Mouse (Mus musculus) spleen, adult 12 weeks (tissue): ENCODE data around the gene Sdk1.

ENCODE experiments used
- DNase-seq: peaks from one replicate; pipeline ENCODE4 v3.0.0; 2022; ENCODE audit warnings: low spot score

Gene Sdk1

GRCm38 (mm10) chr5:141344376-141344775 lies 103.1 kb downstream of the Sdk1 start:
- no peak for DNase-seq

GRCm38 (mm10) chr5:141345476-141345875 lies 104.2 kb downstream of the Sdk1 start:
- DNase-seq = no peak

DNA sequence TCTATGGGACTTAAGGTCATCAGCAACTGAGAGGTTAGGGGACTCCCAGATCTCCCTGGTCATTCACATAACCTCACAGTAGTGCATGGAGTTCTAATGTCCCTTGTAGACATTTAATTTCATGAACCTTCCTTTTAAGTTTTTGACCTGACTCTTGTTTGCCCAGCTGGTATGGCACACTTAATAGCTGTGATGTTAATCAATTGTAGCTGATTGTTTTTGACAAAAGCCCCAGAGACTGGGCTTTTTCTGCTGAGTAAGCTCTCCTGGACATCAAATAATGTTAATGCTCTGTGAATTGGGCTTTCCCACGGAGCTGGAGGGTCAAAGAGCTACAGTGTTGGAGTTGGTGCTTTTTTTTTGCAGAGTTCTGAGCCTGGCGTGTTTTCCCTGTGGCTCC lies 121.4 kb downstream of the Sdk1 start:
- DNase-seq = no peak

DNA sequence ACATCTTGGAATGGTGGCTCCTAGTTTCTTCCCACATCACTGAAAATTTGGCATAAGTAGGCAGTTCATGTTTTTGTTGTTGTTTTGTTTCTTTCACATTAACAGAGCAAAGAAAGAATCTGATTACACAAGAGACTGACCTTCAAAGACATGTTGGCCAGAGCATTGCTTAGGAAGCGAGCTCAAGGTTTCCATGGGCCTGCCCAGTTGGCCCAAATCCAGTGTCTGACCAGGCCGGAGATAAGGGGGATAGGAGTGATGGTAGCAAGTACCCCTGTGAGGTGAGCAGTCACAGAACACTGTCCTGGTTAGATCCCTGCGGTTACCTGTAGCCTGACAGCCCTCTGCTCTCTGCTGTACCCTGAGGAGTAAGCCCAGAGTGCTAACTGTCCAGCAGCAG lies 122.7 kb downstream of the Sdk1 start:
- no peak for DNase-seq

- DNase-seq = no peak
Measured at GRCm38 (mm10) chr5:141368567-141368966, 127.3 kb downstream of the Sdk1 start.

GRCm38 (mm10) chr5:141374797-141375196 lies 133.5 kb downstream of the Sdk1 start:
- no peak for DNase-seq

DNA sequence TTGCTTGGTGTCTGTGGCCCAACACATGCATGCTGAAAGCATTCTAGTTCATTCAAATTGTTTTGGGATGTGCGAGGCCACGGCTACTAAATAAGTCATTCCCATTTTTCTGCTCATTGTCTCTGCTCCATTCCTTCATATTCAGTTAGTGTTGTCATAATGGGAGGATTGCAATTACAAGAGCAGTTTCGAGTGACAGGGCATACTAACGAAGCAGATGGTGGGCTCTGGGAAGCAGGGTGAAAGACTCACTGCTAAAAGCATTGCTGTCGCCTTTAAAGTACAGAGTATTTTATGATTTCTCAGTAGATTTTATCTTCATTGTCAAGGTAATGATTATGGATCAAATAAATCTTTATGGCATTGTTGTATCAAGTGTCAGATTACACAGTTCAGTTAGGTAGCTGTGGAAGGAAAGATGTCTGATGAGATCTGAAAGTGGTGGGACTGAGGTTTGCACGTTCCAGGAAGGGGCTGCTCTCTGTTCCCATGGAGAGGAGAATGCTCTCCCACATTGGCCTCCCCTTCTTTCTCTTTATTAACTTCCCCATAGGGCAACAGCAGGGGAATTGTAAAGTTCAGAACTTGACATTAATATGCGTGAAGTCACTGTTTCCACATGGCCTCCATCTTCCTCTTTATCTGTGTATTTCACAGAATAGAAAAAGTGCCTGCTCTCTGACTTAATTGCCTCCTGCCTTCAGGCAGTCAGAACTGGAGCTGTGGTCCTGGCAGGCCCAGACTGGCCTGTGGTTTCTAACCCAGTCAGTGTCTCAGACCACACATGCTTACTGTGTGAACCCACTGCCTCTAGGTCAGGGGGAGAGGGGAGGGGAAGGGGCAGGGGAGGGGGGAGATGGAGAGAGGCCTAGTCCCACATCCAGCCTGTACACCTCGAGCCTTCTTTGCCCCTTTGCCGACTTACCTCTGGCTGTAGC lies 138.8 kb downstream of the Sdk1 start:
- DNase-seq = no peak

GRCm38 (mm10) chr5:141380774-141381156 lies 139.5 kb downstream of the Sdk1 start:
- no peak for DNase-seq

- no peak for DNase-seq
Measured at GRCm38 (mm10) chr5:141381581-141381980, 140.3 kb downstream of the Sdk1 start.

DNA sequence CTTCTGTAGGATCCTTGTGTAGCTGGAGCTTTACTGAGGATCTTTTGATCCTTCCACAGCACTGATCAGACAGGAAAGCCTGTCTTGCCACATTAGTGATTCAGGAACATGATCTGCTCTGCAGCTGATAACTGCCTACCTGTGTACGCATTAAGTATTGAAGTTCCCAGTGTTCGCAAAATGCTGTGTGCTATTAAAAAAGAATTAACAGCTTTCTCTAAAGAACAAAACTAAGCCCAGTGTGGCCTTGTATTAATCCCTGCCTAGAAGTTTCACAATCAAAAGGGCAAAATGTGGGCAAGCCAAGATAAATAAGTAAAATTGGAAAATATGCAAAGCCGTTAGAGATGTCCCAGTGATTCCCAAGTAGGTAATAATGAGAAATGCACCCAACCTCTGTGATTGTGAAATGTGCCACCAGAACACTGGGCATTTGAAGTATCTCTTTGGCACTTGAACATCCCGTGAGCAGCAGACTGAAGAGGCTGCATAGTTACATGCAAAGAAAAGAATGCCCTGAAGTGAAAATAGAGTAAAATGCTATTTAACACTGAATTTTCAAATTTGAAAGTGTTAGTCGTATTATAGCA lies 141.1 kb downstream of the Sdk1 start:
- DNase-seq = no peak

DNA sequence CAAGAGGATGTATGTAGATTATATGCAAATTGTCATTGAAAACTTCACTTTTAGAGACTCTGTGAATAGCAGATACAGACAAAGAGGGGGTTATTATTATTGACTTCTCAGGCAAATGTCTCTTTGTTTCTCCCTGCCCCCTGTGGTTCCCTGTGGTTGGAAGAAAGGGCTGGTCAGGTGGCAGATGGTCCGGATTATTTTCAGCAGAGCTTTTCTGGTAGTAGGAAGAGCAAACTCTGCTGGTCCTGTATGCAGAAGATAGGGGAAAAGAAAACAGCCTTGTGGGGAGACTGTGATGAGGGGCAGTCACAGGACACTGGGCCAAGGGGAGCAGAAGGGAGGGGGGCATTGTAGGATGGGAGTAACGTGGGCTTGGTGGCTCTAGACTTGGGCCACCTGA lies 147.2 kb downstream of the Sdk1 start:
- no peak for DNase-seq

GRCm38 (mm10) chr5:141390541-141390940 lies 149.3 kb downstream of the Sdk1 start:
- DNase-seq = no peak

GRCm38 (mm10) chr5:141391153-141391552 lies 149.9 kb downstream of the Sdk1 start:
- DNase-seq = no peak

GRCm38 (mm10) chr5:141393846-141394245 lies 152.6 kb downstream of the Sdk1 start:
- no peak for DNase-seq

GRCm38 (mm10) chr5:141394586-141394985 lies 153.3 kb downstream of the Sdk1 start:
- DNase-seq = no peak

DNA sequence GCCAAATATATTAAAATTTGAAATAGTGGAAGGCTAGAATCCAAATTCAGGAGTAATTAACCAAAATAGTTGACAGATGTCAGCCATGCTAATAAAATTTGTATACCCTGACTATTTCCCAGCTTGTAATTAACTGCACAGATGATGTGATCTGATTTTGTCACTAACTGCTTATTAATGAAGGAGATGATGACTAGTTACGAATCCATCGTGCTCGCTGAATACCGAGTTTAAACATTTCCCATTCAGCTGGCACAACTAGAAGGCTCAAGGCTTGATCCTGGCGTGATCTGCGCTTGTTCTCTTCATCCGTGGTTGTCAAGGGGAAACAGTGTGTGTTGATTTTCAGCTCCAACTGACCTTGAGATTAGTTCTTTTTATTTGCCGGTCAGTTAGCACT lies 162.5 kb downstream of the Sdk1 start:
- DNase-seq = no peak

DNA sequence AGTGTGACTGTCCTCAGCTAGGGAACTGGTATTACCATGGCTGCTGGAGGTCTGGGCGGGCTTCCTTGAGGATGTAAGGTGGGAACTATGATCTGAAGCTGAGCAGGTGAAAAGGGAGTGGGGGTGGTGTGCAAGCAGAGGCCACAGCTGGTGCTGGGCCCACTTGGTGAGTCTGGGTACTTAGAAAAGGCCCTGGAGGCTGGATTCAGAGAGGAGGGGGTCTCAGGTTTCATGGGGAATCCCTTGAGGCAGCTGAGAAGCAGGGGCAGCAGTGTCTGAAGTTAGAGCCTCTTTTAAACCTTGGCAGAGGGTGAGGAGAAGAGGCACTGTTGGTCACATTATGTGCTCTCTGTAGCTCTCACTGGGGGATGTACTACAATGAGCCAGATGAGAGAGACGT lies 163.4 kb downstream of the Sdk1 start:
- no peak for DNase-seq

- no peak for DNase-seq
Measured at GRCm38 (mm10) chr5:141406926-141407325, 165.6 kb downstream of the Sdk1 start.

DNA sequence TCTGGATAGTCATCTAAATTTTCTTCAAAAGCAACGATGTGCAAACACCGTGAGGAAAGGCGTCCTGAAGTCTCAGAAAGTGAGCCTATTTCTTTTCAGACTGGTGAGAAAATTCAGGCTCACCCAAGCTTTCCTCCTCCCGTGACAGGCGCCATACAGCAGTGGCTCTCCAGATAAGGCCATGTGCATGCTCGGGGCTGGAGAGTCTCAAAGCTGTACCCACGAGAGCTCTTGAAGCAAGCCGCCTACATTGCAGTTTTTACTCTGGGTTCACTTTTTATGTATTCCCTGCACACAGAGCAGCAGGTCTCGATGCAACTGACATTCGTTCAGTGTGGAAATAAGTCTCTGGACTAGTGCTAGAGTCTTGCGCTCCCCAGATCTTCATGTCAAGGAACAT lies 171.7 kb downstream of the Sdk1 start:
- DNase-seq = no peak

GRCm38 (mm10) chr5:141415644-141416243 lies 174.5 kb downstream of the Sdk1 start:
- DNase-seq = no peak

DNA sequence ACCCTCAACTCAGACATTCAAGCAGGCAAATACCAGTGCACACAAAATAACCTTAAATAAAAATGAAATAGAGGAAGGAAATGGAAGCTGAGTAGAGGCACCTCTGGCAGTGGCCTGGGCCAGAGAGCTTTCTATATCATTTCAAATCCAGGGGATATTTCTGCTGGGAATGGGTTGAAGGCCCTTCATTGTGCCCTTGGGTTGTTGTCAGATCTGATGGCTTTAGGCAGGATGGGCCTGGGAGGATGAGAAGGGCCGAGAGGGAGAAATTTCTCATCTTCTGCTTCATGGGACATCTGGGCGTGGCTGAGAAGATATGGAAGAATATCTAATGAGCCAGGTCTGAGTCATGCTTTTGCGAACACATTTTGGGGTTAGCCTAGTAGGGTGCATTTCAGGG lies 186.8 kb downstream of the Sdk1 start:
- no peak for DNase-seq

- DNase-seq = no peak
Measured at GRCm38 (mm10) chr5:141433286-141433685, 192.0 kb downstream of the Sdk1 start.

DNA sequence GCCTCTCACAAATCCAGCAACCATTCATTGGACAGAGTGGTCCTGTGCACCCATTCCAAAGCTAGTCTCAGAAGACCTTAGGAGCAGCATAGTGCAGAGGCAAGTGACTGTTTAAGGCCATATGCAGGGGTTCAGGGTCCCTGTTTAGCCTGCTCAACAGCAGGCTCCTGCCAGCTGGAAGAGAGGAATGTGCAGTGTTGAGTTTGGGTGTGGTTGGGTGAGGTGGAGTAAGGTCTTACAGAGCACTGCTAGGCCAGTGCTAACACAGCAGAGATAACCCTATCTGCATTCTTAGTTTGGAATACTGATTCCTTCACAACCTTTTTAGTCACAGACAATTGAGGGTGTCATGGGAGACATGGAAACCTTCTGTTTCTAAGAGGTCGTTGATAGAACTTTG lies 206.0 kb downstream of the Sdk1 start:
- no peak for DNase-seq
